Comparison of ENCODE assay signal across 12 mouse cellular contexts in the genomic region with DNA sequence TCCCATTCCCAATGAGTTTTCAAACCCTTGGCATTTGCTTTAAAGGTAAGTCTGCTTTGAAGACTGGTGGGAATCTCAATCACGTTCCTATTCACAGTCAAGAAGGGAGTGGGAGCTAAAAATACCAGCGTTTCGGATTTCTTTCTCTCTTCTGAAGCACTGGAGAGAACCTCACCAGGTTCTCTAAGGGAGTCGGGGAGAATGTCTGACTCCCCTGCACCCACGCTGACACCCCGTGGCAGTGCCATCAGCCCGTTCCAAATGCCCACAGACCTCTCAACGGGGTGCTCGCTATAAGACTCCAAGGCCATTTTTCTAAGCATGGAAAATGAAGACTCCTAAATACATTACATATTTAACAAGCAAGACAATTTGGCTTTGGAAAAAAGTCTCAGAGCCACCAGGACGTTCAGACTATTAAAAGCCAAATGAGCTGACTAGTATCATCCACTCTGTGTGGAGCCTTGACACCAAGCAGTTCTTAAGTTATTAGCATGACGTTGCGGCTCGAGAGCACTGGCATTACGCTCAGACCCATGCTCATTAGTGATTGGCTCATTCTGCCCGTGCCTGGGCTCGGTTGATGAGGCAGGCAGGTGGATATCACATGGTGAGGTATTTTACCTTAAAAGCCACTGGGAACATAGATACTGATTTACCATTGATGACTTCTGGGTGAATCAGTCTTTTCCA.
A peak's percentile ranks its signal among the peaks of the same experiment; 100 is the strongest.
DNase-seq lines count a peak whose midpoint lies in the region; ATAC-seq and TF ChIP-seq lines count a peak whose summit lies in the region.
"Had no signal": no experiment of that assay in that cellular context is flagged by ENCODE, and none has a peak within 500 bp of the region (broad histone marks: within the 10 kb centered on the region; RNA-seq: fewer than 3 reads in every experiment).

No protein-coding gene starts in this region.

- peak overlapping the region; percentile 62 for H3K27ac ChIP-seq in forebrain, postnatal 0 days (ENCODE audit: low read depth, low read length)
- no peak overlapping the region for H3K27ac ChIP-seq in forebrain, embryonic 15.5 days (replicated peaks)
- H3K27ac ChIP-seq in limb, embryonic 15.5 days, result peak overlapping the region; percentile 40; the same call in 1 of the 2 replicates

- intact Hi-C loops in left cerebral cortex, postnatal 4 days (cut with DNase I), result loop anchor here (5.0 to 10.0 kb wide), 2 partner anchors 176 to 227 kb away; no protein-coding TSS in a partner anchor

- H3K4me3 ChIP-seq in forebrain, postnatal 0 days (ENCODE audit: low read depth, low read length), result no peak overlapping the region
- H3K4me3 ChIP-seq in forebrain, embryonic 15.5 days, result no peak overlapping the region
- no peak overlapping the region for H3K4me3 ChIP-seq in limb, embryonic 15.5 days

- peaks cover 8% of the 10 kb centered on the region; the same call in 1 of the 2 replicates for H3K4me1 ChIP-seq in forebrain, postnatal 0 days (ENCODE audit: insufficient read depth)
- peaks cover 6% of the 10 kb centered on the region; the same call in 1 of the 2 replicates for H3K4me1 ChIP-seq in forebrain, embryonic 15.5 days
- peaks cover 13% of the 10 kb centered on the region for H3K4me1 ChIP-seq in limb, embryonic 15.5 days

- no peak overlapping the region for H3K9ac ChIP-seq in forebrain, postnatal 0 days
- H3K9ac ChIP-seq in forebrain, embryonic 15.5 days (replicated peaks), result no peak overlapping the region
- no peak overlapping the region for H3K9ac ChIP-seq in limb, embryonic 15.5 days
- H3K9ac ChIP-seq: liver, postnatal 0 days had no signal

- peak; percentile 51 for DNase-seq in forebrain, postnatal 0 days
- DNase-seq in left cerebral cortex, adult 11 months (ENCODE audit: low spot score), result peak; percentile 58
- no peak for DNase-seq in left cerebral cortex, postnatal 4 days
- peak; percentile 60 to 72 for DNase-seq in cerebellum, postnatal 10 days
- DNase-seq in urinary bladder, postnatal 4 days (ENCODE audit: low spot score in 2 of 2), result no peak
- no peak for DNase-seq in layer of hippocampus, postnatal 10 days (ENCODE audit: low spot score in 2 of 2)
- DNase-seq: layer of hippocampus, postnatal 36 days; liver, postnatal 0 days; thymus, postnatal 4 days had no signal

- H3K36me3 ChIP-seq in forebrain, postnatal 0 days (ENCODE audit: insufficient read depth), result no peaks in the 10 kb centered on the region
- H3K36me3 ChIP-seq in forebrain, embryonic 15.5 days, result no peaks in the 10 kb centered on the region
- no peaks in the 10 kb centered on the region for H3K36me3 ChIP-seq in limb, embryonic 15.5 days
- H3K36me3 ChIP-seq: G1E had no signal

- H3K9me3 ChIP-seq in forebrain, postnatal 0 days (ENCODE audit: low read length), result no peaks in the 10 kb centered on the region
- H3K9me3 ChIP-seq in forebrain, embryonic 15.5 days, result no peaks in the 10 kb centered on the region; the same call in 1 of the 2 replicates
- H3K9me3 ChIP-seq in limb, embryonic 15.5 days, result no peaks in the 10 kb centered on the region
- H3K9me3 ChIP-seq: G1E had no signal

- peak; percentile 56 for ATAC-seq in forebrain, postnatal 0 days
- no peak for ATAC-seq in forebrain, embryonic 15.5 days (replicated peaks)
- ATAC-seq in limb, embryonic 15.5 days (ENCODE audit: insufficient number of reproducible peaks, low FRiP score, low TSS enrichment, low read depth), result no peak
- ATAC-seq: liver, postnatal 0 days had no signal

- H3K4me2 ChIP-seq in forebrain, postnatal 0 days (ENCODE audit: low read depth), result no peak overlapping the region
- H3K4me2 ChIP-seq in forebrain, embryonic 15.5 days (replicated peaks), result no peak overlapping the region
- 0 out of 2 replicates have a peak overlapping the region, but pooled peaks have one; percentile 10 for H3K4me2 ChIP-seq in limb, embryonic 15.5 days

- H3K27me3 ChIP-seq in forebrain, postnatal 0 days (ENCODE audit: insufficient read depth, low read length), result no peaks in the 10 kb centered on the region
- H3K27me3 ChIP-seq in forebrain, embryonic 15.5 days, result no peaks in the 10 kb centered on the region
- no peaks in the 10 kb centered on the region for H3K27me3 ChIP-seq in limb, embryonic 15.5 days

- no peak for TF ChIP-seq CTCF in forebrain, postnatal 0 days (IDR thresholded peaks at IDR 0.05; ENCODE audit: low read depth)

- WGBS in forebrain, postnatal 0 days, result 51% methylated on average over 16 of the region's 16 CpGs
- 62% methylated on average over 16 of the region's 16 CpGs for WGBS in forebrain, embryonic 15.5 days
- WGBS in limb, embryonic 15.5 days, result 41% methylated on average over 16 of the region's 16 CpGs

Comparison
In these comparisons a context has a peak if more than half of its experiments do, and no peak if none do; other contexts are left out.
1. DNase-seq: peak in forebrain, postnatal 0 days (single experiment), left cerebral cortex, adult 11 months (single experiment) and cerebellum, postnatal 10 days (2 of 2); none in left cerebral cortex, postnatal 4 days (single experiment), urinary bladder, postnatal 4 days (0 of 2) and layer of hippocampus, postnatal 10 days (0 of 2).